Mouse (Mus musculus): Measurements from ENCODE around the gene Gm20824. TPM values are rescaled to one million over a fixed set of nuclear protein-coding genes. Genes with fewer than 3 reads are reported as not detected.
"Not testable (repeated sequence)": the region's sequence is repeated elsewhere in the genome, so short reads cannot be mapped to it uniquely, and the experiment has no call there.

Gm20824 gene
- not detected in 2 replicates for polyA plus RNA-seq (2015; fragmentation: Nextera tagmentation; extraction: Ambion mirVana)

- not testable (repeated sequence) for H3K9me3 ChIP-seq (replicated peaks); H3K27me3 ChIP-seq; H3K4me3 ChIP-seq (replicated peaks); H3K4me2 ChIP-seq; H3K27ac ChIP-seq (replicated peaks); H3K36me3 ChIP-seq (replicated peaks); ATAC-seq (ENCODE audit: insufficient read depth); H3K4me1 ChIP-seq (replicated peaks); H3K9ac ChIP-seq
- WGBS (ENCODE audit: insufficient replicate concordance): no CpG with 5 or more reads among the region's 6 CpGs
These were observed at the start of gene Gm20824 for GRCm38 (mm10) chrY:8257607-8258006. TSS of gene Gm20824 (plus strand) at chrY:8257907.

Other genes with a start within 250 kb of the Gm20824 start
- gene Gm20825, start 186.4 kb upstream of the Gm20824 start, polyA plus RNA-seq (2015; fragmentation: Nextera tagmentation; extraction: Ambion mirVana): not detected in 2 replicates